ENCODE assay signal across 11 mouse cellular contexts in the genomic region with DNA sequence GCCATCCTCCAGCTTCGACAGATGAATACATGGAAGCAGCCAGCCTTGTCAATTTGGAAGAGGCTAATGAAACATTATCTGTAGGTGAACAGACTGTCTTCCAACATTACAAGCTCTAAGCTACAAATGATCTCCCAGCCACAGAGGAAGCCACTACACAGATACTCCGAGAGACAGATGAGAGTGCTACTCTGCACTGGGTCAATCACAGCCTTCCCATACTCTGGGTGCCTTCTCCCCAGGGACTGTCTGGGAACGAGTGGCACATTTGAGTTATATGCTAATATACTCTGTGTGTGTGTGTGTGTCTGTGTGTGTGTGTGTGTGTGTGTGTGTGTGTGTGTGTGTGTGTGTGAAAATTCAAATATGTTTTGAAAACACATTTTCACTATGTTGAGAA. TPM values are rescaled to one million over a fixed set of nuclear protein-coding genes. Genes with fewer than 3 reads are reported as not detected.
"Had no signal": no experiment of that assay in that cellular context is flagged by ENCODE, and none has a peak within 500 bp of the region (broad histone marks: within the 10 kb centered on the region; RNA-seq: fewer than 3 reads in every experiment).

No protein-coding gene starts in this region.

- H3K27ac ChIP-seq: layer of hippocampus, adult 2 months; limb, embryonic 12.5 days; liver, embryonic 13.5 days; lung, embryonic 15.5 days had no signal

- H3K36me3 ChIP-seq: limb, embryonic 12.5 days; liver, embryonic 13.5 days; lung, embryonic 15.5 days had no signal

- H3K4me2 ChIP-seq: limb, embryonic 12.5 days; liver, embryonic 13.5 days; lung, embryonic 15.5 days had no signal

- DNase-seq: kidney, adult 18-20 months; liver; liver, embryonic 13.5 days; liver, postnatal 0 days; lung, postnatal 14 days; right cerebral cortex, postnatal 14 days; thymus, postnatal 4 days had no signal

- H3K9ac ChIP-seq: limb, embryonic 12.5 days; liver, embryonic 13.5 days; liver, postnatal 0 days; lung, embryonic 15.5 days had no signal

- ATAC-seq: liver, postnatal 0 days had no signal

- H3K27me3 ChIP-seq: liver, embryonic 13.5 days; lung, embryonic 15.5 days had no signal

- H3K9me3 ChIP-seq: limb, embryonic 12.5 days; liver, embryonic 13.5 days; lung, embryonic 15.5 days had no signal

- H3K4me3 ChIP-seq: layer of hippocampus, adult 2 months; limb, embryonic 12.5 days; liver, embryonic 13.5 days; lung, embryonic 15.5 days had no signal

- H3K4me1 ChIP-seq: liver, embryonic 13.5 days had no signal

RNA-seq across cellular contexts. Expression of a gene that starts 30.5 kb away (rescaled TPM):
- total RNA-seq: megakaryocyte-erythroid progenitor cell, adult 5-6 weeks had no signal
